Mouse (Mus musculus): Measurements from ENCODE around the gene Eif4e1b. TPM values are rescaled to one million over a fixed set of nuclear protein-coding genes. Genes with fewer than 3 reads are reported as not detected.

Gene Eif4e1b
- polyA plus RNA-seq, 1 experiment: 3.1 TPM

DNA sequence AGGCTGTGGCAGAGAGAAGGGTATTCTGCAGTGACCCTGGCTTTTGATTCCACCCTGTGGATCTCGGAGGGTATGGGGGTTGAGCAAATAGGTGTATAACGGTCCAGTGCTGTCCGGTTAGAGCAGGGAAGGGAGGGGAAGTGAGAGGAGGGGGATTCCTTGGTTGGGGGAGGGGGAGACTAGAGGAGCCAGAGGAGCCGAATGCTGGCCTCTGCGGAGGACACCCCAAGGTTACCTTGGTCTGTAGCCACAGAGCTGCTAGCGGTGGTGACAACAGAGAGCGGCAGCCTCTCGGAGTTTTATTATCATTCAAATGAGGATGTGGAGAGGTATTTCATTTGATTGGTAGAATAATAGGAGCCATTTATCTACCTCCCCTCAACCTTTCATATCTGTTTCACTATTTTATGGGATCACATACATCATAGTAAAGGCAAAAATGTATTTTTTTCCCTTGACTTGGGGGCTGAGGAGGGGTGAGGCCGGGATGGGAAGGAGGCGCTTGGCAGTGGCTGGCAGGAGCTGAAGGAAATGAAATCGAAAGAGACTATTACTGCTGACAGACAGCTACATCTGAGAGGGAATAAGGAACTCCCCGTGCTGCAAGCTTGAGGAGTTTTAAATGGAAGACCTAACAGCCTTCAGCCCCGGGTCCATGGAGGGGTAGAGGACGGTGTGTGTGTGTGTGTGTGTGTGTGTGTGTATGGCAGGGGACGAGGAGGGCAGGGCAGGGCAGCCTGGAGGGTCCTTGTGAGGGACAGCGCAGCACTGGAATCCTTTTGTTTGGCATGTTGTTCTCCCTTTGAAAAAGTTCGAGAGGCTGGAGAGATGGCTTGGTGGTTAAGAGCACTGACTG, 34.8 kb downstream of the Eif4e1b start:
- TF ChIP-seq POLR2A (IDR thresholded peaks at IDR 0.05; ENCODE audit: borderline replicate concordance, control insufficient read depth, low read depth, low read length) (no peak), CTCF (IDR thresholded peaks at IDR 0.05; ENCODE audit: control insufficient read depth, insufficient read depth, low read length) (no peak)
- 32% methylated on average over 17 of the region's 17 CpGs for WGBS
- no peak overlapping the region for H3K4me3 ChIP-seq (replicated peaks; ENCODE audit: control insufficient read depth, low read depth, low read length)
- H3K4me1 ChIP-seq (ENCODE audit: control insufficient read depth, insufficient read depth, low read length): no peaks in the 10 kb centered on the region
- H3K27ac ChIP-seq (ENCODE audit: control insufficient read depth, insufficient read depth, low read depth, low read length, poor library complexity): no peak overlapping the region

- Histone ChIP-seq H3K27ac (ENCODE audit: control insufficient read depth, insufficient read depth, low read depth, low read length, poor library complexity) (no peak overlapping the region), H3K4me1 (ENCODE audit: control insufficient read depth, insufficient read depth, low read length) (no peaks in the 10 kb centered on the region), H3K4me3 (replicated peaks; ENCODE audit: control insufficient read depth, low read depth, low read length) (no peak overlapping the region)
- 76% methylated on average over 4 of the region's 4 CpGs for WGBS
- TF ChIP-seq CTCF (IDR thresholded peaks at IDR 0.05; ENCODE audit: control insufficient read depth, insufficient read depth, low read length): no peak
- no peak for TF ChIP-seq POLR2A (IDR thresholded peaks at IDR 0.05; ENCODE audit: borderline replicate concordance, control insufficient read depth, low read depth, low read length)
Measured at GRCm38 (mm10) chr13:54821106-54821505, 37.3 kb downstream of the Eif4e1b start.

GRCm38 (mm10) chr13:54821931-54822330, 38.1 kb downstream of the Eif4e1b start:
- no peaks in the 10 kb centered on the region for H3K4me1 ChIP-seq (ENCODE audit: control insufficient read depth, insufficient read depth, low read length)
- no peak overlapping the region for H3K27ac ChIP-seq (ENCODE audit: control insufficient read depth, insufficient read depth, low read depth, low read length, poor library complexity)
- 19% methylated on average over 2 of the region's 2 CpGs for WGBS
- H3K4me3 ChIP-seq (replicated peaks; ENCODE audit: control insufficient read depth, low read depth, low read length): no peak overlapping the region
- no peak for TF ChIP-seq CTCF (IDR thresholded peaks at IDR 0.05; ENCODE audit: control insufficient read depth, insufficient read depth, low read length)
- TF ChIP-seq POLR2A (IDR thresholded peaks at IDR 0.05; ENCODE audit: borderline replicate concordance, control insufficient read depth, low read depth, low read length): no peak

GRCm38 (mm10) chr13:54824111-54824931, 40.5 kb downstream of the Eif4e1b start:
- no peaks in the 10 kb centered on the region for H3K4me1 ChIP-seq (ENCODE audit: control insufficient read depth, insufficient read depth, low read length)
- no peak overlapping the region for H3K27ac ChIP-seq (ENCODE audit: control insufficient read depth, insufficient read depth, low read depth, low read length, poor library complexity)
- TF ChIP-seq CTCF (IDR thresholded peaks at IDR 0.05; ENCODE audit: control insufficient read depth, insufficient read depth, low read length) (no peak), POLR2A (IDR thresholded peaks at IDR 0.05; ENCODE audit: borderline replicate concordance, control insufficient read depth, low read depth, low read length) (no peak)
- 15% methylated on average over 25 of the region's 25 CpGs for WGBS
- H3K4me3 ChIP-seq (replicated peaks; ENCODE audit: control insufficient read depth, low read depth, low read length): no peak overlapping the region

DNA sequence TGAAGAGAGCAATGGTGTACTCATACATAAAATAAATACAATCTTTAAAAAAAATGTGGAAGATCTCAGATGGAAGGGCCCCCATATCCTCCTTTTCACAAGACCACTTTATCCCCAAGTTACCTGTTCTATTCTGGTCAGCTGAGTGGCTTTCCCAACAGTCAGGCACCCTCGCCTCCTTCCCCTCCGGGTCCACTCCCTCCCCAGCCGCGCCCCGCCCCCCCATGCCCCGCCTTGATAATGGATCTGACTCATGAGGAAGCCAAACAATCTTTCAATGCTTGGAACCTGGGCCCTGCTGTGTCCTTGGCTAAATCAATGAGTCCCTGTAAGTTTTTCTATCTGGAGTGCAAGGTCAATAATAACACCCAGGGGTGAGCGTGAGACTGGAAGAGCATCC, 44.2 kb downstream of the Eif4e1b start:
- WGBS: 52% methylated on average over 7 of the region's 7 CpGs
- no peak for TF ChIP-seq CTCF (IDR thresholded peaks at IDR 0.05; ENCODE audit: control insufficient read depth, insufficient read depth, low read length)
- TF ChIP-seq POLR2A (IDR thresholded peaks at IDR 0.05; ENCODE audit: borderline replicate concordance, control insufficient read depth, low read depth, low read length): no peak
- Histone ChIP-seq H3K4me3 (replicated peaks; ENCODE audit: control insufficient read depth, low read depth, low read length) (no peak overlapping the region), H3K27ac (ENCODE audit: control insufficient read depth, insufficient read depth, low read depth, low read length, poor library complexity) (no peak overlapping the region), H3K4me1 (ENCODE audit: control insufficient read depth, insufficient read depth, low read length) (no peaks in the 10 kb centered on the region)

- Histone ChIP-seq H3K27ac (ENCODE audit: control insufficient read depth, insufficient read depth, low read depth, low read length, poor library complexity) (no peak overlapping the region), H3K4me3 (replicated peaks; ENCODE audit: control insufficient read depth, low read depth, low read length) (no peak overlapping the region), H3K4me1 (ENCODE audit: control insufficient read depth, insufficient read depth, low read length) (no peaks in the 10 kb centered on the region)
- TF ChIP-seq POLR2A (IDR thresholded peaks at IDR 0.05; ENCODE audit: borderline replicate concordance, control insufficient read depth, low read depth, low read length) (no peak), CTCF (IDR thresholded peaks at IDR 0.05; ENCODE audit: control insufficient read depth, insufficient read depth, low read length) (no peak)
- 49% methylated on average over 6 of the region's 6 CpGs for WGBS
Measured at GRCm38 (mm10) chr13:54828508-54828907, 44.7 kb downstream of the Eif4e1b start.

- no peak for TF ChIP-seq CTCF (IDR thresholded peaks at IDR 0.05; ENCODE audit: control insufficient read depth, insufficient read depth, low read length)
- no peak for TF ChIP-seq POLR2A (IDR thresholded peaks at IDR 0.05; ENCODE audit: borderline replicate concordance, control insufficient read depth, low read depth, low read length)
- Histone ChIP-seq H3K27ac (ENCODE audit: control insufficient read depth, insufficient read depth, low read depth, low read length, poor library complexity) (no peak overlapping the region), H3K4me1 (ENCODE audit: control insufficient read depth, insufficient read depth, low read length) (no peaks in the 10 kb centered on the region), H3K4me3 (replicated peaks; ENCODE audit: control insufficient read depth, low read depth, low read length) (no peak overlapping the region)
- 17% methylated on average over 13 of the region's 13 CpGs for WGBS
Measured at GRCm38 (mm10) chr13:54829450-54829849, 45.7 kb downstream of the Eif4e1b start.

DNA sequence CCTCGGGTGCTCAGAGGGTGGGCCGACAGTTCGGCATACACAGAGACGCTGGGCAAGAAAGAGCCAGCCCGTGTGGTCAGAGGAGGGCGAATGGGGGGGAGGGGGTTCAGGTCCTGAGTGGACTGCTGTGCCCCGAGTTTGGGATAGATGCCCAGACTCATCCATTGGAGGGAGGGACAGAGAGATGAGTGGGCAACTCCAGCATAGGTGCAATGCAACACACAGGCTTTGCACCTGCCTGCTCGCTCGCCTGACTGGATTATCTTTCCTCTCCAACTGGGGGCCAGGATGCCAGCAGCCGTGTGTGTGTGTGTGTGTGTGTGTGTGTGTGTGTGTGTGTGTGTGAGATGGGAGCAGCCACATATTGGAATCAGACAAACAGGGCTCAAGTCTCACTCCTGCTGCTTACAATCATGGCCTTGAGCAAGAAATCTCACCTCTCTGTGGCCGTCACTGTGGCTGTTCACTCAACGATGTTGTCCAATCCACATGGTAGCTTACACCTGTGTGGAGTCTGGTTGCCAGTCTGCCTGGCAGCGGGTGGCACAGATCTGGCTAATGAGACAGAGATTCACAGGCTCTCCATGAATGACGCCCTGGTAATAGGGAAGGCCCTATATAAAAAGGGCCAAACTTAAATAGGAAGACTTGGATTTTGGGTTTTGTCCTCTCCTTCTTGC, 52.7 kb downstream of the Eif4e1b start:
- H3K27ac ChIP-seq (ENCODE audit: control insufficient read depth, insufficient read depth, low read depth, low read length, poor library complexity): no peak overlapping the region
- TF ChIP-seq CTCF (IDR thresholded peaks at IDR 0.05; ENCODE audit: control insufficient read depth, insufficient read depth, low read length) (no peak), POLR2A (IDR thresholded peaks at IDR 0.05; ENCODE audit: borderline replicate concordance, control insufficient read depth, low read depth, low read length) (no peak)
- 79% methylated on average over 14 of the region's 14 CpGs for WGBS

More for the DNA sequence above, 52.7 kb downstream of the Eif4e1b start:
- Histone ChIP-seq H3K4me3 (replicated peaks; ENCODE audit: control insufficient read depth, low read depth, low read length) (no peak overlapping the region), H3K4me1 (ENCODE audit: control insufficient read depth, insufficient read depth, low read length) (peaks cover 1% of the 10 kb centered on the region; the same call in 1 of the 2 replicates)
